Mouse (Mus musculus): Measurements from ENCODE around the gene Zfp513.
"Not testable (repeated sequence)": the region's sequence is repeated elsewhere in the genome, so short reads cannot be mapped to it uniquely, and the experiment has no call there.

The Zfp513 gene

DNA sequence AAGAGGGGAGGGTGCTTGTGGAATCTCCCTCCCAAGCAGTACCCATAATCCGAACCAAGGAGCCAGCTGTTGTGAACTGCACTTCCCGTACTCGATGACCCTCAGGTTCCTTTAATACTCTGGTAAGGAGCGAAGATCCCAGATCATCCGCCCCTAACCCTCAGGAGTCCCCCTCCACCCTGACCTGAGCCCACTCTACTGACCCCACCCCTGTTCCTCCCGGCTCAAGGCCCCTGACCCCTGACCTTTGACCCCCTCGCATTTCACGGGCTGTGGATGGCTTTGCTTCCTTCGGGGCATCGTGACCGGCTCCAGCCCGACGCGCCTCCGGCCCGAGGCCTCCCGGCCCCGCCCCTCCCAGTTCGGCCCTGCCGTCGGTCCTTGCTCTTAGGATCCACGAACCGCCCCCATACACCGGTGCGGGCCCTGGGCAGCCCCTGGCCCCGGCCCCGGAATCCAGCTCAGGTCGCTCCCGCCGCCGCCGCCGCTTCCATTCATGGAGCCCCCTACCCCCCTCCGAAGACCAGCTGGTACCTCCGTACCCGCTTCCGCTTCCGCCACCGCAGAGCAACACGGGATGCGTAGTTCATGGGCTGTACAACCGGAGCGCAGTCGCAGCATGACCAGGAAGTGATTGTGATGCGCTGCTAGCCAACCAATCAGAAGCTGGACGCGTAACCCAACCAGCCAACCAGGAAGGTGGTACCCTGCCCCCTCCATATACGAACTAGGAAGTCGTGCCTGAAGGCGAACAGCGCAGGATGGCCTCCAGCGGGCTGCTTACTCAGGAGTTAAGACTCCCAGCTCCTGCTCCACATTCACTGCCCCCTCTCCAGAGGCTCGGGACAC, at the start of gene Zfp513:
Zfp513 (minus strand) TSS at position 562 of the 849 bp plus-strand sequence.
- in situ Hi-C loops (cut with MboI; ENCODE audit: low sequenced_read_pairs): no loop called here

DNA sequence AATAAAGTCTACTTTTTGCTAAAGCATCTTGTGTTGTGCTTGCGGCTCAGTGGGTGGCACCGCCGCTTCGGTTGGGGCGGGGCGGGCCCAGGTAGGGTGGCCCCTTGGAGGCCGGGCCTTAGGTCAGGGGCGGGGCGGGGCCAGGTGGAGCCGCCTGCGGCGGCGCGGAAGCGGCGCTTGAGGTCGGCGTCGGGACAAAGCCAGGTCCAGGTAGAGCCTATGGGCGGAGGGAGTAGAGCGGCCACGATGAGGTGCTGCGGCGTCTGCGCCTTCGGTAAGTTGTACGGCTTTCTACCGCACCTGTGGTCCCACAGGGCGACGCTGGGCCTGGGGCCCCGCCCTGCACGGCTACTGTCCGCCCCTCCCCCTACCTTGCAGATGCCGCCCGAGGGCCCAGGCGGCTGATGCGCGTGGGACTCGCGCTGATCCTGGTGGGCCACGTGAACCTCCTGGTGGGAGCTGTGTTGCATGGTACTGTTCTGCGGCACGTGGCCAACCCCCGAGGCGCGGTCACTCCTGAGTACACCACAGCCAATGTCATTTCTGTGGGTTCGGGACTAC, 49.5 kb upstream of the Zfp513 start, which contains the start of gene Krtcap3:
Krtcap3 (plus strand) TSS at position 151 of the 561 bp plus-strand sequence.
- in situ Hi-C loops (cut with MboI; ENCODE audit: low sequenced_read_pairs): no loop called here

DNA sequence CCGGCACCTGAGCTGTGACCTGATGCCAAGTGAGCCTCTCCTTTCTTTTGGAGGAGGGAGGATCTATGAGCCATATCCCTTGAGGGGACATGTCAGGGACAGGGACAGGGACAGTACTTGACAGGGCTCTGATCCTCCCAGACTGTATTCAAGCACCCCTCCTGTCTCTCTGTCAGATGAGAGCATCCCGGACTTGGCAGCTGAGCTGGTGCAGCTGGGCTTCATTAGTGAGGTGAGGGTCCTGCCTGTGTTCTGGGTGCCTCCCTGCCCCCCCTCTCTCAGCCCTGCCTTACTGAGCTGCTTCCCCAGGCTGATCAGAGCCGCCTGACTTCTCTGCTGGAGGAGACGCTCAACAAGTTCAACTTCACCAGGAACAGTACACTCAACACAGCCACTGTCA, 48.6 kb upstream of the Zfp513 start:
- in situ Hi-C loops (cut with MboI; ENCODE audit: low sequenced_read_pairs): no loop called here

DNA sequence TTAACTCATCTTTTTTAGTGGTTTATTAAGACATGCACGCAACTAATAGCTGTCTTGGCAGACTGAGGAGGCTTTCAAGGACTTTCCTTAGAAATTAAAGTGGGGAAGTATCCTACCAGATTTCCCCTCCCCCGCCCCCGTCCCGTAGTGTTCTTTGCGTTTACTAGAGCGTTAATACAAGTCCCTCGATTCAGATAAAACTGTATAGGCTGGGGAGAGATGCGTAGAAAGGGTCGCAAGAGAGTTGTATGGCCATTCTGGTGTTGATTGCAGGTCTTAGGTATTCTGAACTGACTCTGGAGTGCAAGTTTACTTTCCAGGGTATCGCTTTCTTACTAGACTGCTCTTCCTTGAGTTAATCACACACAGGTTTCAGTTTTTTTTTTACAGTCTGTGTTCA, 40.1 kb upstream of the Zfp513 start:
- in situ Hi-C loops (cut with MboI; ENCODE audit: low sequenced_read_pairs): no loop called here

DNA sequence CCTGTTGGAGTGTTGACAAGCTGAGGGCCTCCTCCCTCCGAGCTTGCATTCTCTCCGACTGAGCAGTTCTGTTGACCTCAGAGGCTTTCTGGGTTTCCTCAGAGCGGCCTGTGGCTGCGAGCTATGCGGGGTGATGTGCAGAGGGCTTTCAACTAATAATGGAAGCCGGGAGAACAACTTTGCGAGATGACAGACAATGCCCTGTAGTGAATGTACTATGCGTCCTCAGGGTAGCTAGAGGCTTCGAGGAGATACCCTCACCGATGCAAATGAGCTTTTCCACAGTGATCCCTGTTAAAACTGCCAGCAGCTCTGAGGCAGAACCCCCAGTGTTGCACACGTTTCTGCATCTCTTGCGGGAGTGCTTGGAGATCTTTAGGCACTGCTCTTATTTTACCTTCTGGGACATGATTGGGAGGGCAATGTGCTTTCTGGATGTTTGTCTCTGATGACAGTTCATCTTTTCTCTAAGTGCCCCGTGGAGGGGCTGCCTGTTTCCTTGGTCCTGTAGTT, 39.5 kb upstream of the Zfp513 start:
- in situ Hi-C loops (cut with MboI; ENCODE audit: low sequenced_read_pairs): no loop called here

DNA sequence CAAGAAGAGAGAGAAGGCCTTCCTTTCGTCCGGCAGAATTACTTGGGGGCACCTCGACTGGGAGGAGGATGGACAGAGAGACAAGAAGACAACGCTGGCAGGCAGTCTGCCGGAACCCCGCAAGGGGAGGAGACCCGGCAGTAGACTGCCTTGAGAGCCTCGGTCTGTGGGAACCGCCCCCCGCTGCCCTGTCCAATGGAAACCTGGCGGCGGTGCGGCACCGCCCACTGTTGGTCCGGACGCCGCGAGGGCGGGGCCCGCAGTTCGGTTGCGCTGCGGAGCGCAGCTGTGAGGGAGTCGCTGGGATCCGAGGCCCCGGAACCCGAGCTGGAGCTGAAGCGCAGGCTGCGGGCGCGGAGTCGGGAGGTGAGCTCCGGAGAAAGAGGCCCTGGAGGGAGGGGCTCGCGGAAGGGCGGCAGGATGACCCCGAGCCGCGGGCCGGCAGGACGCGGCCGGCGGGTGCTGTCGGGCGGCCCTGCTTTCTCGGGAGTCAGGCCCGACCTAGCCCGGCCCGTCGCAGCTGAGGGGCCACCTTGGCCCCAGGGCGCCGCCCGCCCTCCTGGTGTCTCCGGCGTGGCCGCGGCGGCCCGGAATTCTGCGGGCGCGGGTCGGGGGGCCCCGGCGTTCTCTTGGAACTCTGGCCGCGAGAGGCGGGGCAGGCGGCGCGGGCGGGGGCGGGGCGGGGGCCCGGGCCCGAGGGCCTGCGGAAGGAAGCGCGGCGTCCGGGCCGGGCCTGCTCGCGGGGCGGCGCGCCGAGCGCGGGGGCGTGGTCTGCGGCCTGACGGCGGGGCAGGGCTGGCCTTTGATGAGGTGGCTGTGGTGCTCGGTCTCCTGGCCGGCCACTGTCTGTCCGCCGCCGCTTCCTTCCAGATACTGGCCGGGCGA, 38.8 kb upstream of the Zfp513 start, which contains the start of the genes Nrbp1 and Gm9970:
Nrbp1 (plus strand) TSS at position 228 of the 885 bp plus-strand sequence.
Gm9970 (minus strand) TSS at position 596 of the 885 bp plus-strand sequence.
- in situ Hi-C loops (cut with MboI; ENCODE audit: low sequenced_read_pairs): no loop called here

DNA sequence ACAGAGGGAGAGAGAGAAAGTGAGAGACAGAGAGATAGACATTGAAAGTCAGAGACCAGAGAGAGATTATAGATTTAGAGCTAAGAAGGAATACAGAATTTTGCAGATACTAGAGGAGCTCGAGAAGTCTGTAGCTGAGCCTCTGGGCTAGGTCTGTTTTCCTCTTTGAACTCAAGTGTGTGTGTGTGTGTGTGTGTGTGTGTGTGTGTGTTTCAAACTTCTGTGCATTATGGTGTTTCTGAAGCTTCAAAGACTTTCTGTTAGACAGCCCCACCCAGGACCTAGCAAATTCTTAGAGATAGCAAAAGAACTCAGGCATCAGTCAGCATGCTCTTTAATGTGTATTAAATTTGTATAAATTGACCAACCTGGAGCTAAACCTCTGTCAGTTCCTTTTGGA, 24.5 kb upstream of the Zfp513 start:
- in situ Hi-C loops (cut with MboI; ENCODE audit: low sequenced_read_pairs): no loop called here

DNA sequence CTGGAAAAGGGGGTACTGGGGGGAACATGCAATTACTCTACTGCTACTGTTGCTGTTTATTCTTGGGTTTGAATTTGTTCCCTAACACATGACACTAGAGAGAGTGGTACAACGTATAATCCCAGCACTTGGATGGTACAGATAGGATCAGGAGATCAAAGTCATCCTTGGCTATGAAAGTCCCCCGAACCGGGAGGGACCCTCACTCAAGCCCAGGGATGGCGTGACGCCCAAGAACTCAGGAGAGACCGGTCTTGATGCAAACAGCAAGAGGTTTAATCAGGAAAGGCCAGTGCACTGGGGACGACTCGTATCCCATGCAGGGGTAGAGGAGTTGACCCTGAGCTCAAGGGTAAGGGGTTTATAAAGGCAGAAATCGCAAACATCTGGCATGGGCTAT, 20.6 kb upstream of the Zfp513 start:
- in situ Hi-C loops (cut with MboI; ENCODE audit: low sequenced_read_pairs): no loop called here

DNA sequence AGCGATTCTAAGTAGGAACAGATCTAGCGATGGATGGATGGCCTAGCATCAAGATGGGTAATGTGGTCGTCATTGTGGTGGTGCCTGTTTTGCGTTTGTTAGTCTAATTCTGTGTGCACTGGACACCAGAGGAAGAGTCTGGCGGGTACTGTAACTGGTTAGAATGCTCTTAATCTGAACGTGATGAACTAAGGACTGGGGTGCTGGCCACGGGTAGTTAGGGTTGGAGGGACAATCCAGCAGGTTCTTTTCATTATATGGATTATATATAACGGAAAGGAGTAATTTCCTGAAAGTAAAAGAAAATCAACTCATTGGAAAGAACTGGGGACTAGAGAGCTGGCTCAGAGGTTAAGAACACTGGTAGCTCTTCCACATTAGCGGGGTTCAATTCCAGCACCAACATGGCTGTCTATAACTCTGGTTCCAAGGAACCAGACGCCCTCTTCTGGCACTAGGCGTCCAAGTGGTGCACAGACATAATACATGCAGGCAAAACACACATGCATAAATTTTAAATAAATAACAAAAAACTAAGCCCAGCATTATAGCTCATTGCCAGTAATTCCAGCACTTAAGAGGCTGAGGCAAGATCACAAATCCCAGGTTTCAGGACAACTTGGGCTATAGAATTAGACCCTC, 19.3 kb upstream of the Zfp513 start:
- in situ Hi-C loops (cut with MboI; ENCODE audit: low sequenced_read_pairs): no loop called here

DNA sequence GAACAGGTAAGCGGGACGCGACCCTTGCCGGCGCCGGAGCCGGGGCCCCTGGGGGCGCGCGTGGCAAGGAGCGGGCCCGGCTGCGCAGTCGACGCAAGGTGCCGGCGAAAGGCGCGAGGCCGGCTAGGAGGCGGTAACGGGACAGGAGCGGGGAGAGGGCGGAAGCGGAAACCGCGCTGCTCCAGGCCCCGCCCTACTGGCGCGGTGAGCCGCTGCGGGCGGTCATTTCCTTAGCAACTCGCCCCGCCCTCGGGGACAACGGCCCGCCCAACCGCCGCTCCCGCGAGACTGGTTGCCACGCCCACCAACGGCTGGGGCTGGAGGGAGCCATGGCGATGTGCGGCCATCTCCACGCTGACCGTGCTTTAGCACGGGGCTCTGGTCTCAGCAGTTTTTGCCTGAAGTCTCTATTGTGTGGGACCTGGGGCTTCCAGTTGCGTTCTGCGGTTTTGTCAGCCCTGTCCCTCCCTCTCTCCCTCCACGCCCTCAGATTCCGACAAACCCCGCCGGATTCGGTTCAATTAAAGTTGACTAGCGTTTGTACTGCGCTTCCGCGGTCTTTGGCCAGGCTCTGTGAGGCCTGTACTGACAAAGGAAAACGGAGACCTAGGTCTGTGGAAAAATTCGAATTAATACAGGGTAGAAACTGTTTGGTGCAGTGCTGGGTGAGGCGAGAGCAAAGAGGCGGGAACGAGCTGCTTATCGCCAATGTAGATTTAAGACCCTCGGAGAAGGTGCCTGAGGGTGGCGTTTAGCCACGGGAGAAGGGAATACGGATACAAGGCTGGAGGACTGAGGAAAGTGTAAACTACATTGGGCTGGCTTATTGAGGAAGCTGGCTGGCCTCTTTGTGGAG, 18.6 kb upstream of the Zfp513 start, which contains the start of gene Ppm1g:
Ppm1g (minus strand) TSS at position 240 of the 856 bp plus-strand sequence.
- in situ Hi-C loops (cut with MboI; ENCODE audit: low sequenced_read_pairs): no loop called here

DNA sequence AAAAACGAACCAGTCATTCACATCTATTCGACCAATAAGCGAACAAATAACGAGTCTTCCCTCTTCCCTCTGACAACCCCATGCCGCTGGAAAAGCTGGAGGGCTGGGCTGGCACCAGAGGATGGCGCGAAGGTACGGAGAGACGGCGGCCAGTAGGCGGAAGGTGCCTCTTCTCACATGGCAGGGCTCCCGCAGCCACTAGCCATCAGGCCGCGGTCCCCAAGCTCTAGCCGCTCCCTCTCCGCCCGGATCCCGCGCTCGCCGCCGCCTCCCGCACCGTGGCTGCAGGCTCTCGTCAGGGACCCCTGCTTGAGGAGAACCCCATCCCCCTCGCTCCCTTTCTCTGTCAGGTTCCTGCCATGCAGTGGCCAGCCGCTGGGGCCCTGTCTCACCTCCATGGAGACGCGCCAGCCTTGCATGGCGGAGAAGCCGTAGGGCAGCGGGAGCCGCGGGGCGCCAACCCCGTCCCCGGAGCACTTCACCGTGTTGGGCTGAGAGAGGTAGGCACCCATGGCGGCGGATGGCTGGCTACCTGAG, 17.9 kb upstream of the Zfp513 start:
- in situ Hi-C loops (cut with MboI; ENCODE audit: low sequenced_read_pairs): no loop called here

DNA sequence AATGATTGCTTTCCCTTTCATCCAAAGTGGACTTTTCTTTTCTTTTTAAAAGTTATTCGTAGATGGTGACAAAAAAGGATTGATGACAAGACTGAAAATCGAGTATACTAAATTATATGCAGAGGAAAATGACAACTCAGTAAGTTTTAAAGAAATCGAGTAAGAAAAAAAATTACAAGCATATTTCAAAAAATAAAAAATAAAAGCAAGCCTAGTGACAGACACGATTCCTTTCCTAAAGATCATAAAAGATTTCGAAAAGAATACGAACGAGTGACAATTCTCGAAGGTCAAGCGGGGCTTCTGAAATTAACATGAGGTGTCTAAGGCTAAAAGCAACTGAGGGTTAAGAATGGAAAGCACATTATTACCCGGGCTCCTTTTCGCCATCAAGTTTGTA, 17.4 kb upstream of the Zfp513 start:
- in situ Hi-C loops (cut with MboI; ENCODE audit: low sequenced_read_pairs): no loop called here

DNA sequence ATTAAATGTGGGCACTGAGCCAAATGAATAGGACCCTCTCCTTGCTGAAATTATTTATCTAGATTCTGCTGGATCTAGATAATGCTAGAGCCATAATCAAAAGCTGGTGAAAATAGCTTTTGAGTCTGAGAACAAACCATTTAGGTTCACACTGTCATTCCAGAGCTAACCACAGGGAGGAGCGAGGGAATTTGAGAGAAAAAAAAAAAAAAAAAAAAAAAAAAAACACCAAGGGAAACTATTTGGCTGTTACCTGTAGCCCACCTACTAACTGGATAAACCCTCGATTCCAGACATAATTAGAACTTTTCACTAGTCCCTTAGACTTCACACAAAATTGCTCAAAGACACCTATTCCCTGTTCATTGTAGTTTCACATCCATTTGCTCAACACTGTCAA, 17.0 kb upstream of the Zfp513 start:
- in situ Hi-C loops (cut with MboI; ENCODE audit: low sequenced_read_pairs): no loop called here

DNA sequence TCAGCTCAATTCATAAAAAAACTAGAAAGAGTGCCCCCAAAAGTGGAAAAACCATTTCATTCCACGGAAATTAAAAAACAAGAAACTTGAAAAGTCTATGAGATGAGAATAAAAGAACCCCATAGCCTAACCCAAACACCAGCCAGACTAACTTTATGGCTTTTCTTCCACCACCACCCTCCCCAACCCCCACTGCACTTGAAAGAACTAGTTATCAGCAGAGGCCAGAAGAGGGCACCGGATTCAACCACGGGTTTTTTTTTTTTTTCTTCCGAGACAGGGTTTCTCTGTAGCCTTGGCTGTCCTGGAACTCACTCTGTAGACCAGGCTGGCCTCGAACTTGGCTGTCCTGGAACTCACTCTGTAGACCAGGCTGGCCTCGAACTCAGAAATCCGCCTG, 16.2 kb upstream of the Zfp513 start:
- in situ Hi-C loops (cut with MboI; ENCODE audit: low sequenced_read_pairs): no loop called here

DNA sequence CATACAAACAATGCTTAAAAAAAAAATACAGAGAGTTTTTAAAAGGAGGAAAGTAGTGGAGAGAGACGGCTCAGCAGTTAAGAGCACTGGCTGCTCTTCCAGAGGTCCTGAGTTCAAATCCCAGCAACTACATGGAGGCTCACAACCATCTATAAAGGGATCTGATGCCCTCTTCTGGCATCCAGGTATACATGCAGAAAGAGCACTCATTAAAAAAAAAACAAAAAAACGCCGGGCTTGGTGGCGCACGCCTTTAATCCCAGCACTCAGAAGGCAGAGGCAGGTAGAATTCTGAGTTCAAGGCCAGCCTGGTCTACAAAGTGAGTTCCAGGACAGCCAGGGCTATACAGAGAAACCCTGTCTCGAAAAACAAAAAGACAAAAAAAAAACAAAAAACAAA, 14.5 kb upstream of the Zfp513 start:
- in situ Hi-C loops (cut with MboI; ENCODE audit: low sequenced_read_pairs): not testable (repeated sequence)

DNA sequence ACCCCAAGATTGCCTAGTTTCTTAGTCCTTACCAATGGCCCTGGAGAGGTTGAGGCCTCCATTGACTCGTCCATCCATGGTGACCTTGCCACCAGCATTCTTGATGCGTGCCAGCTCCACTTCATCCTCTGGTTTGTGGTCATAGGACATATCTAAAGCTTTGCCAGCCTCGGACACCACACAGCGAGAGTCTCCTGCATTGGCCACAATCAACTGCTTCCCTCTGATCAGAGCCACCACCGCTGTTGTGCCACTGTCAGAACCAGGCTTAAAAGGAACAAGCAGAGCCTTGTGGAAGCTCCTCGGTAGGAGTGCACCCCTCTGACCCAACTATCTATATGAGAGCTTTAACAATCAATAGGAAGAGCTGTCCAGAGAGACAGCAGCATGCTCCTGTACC, 2.3 kb upstream of the Zfp513 start:
- in situ Hi-C loops (cut with MboI; ENCODE audit: low sequenced_read_pairs): no loop called here

DNA sequence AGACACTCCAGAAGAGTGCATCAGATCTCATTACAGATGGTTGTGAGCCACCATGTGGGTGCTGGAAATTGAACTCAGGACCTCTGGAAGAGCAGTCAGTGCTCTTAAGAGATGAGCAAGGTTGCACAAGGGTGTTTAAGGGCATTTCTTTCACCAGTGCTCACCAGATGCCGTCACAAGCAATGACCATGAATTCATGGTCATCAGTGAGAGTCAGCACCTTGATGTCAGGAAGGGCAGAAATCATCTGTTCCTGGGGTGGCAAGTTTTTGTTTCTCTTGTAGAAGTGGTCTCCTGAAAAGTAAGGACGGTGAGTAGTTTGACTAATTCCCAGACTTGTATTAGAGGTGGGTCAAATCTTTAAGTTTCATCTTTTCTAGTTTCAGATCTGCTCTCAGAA, 1.8 kb upstream of the Zfp513 start:
- in situ Hi-C loops (cut with MboI; ENCODE audit: low sequenced_read_pairs): no loop called here

DNA sequence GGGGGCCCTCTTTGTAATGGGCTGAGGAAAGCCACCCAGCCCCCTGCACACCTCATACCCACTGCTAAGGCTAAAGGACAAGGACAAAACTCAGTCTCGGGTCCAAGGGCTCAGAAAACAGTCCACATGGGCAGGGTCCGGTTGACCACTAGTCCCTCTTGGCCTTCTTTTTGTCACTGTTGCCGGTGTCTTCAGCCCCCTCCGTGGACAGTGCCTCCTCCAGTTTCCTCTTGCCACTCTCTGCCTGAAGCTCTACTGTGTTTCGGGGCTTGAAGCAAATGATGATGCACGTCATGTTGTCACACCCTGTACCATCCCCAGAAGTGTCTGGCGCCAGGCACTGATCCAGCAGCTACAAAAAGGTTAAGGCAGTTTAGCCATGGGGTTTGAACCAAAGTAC, 830 bp upstream of the Zfp513 start:
- in situ Hi-C loops (cut with MboI; ENCODE audit: low sequenced_read_pairs): no loop called here

DNA sequence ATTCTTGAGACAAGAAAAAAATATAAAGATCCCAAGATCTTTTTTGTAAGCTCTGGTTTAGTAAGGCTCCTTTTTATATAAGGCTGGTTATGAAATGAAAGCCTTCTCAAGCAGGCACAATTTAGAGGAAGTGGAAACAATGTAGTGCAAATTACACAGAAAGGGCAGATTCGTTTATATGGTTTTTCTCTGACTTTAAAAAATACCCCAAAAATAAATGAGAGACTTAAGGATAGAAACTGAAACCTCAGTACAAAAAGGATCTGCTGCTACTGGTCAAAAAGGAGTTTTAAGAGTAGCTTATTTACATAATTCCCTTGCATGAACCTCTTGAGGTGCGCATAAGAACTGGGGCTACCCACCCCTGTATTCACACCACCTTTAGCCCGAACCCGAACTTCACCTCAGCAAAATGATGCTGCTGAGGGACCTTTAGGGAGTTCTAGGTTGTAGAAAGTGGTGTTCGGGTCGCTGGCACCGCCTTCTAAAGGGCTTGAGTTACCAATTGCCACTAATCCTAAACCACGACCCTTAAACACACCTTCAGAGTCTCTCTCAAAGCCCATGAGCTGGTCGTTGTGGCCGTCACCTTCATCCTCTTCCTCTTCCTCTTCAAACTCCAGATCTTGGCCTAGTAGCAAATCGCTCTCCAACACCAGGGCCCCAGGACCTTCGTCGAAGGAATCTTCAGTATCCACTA, 911 bp downstream of the Zfp513 start:
- in situ Hi-C loops (cut with MboI; ENCODE audit: low sequenced_read_pairs): no loop called here
